Mouse (Mus musculus) thymus, adult 2 months (tissue): Measurements from ENCODE around the gene Sox14.

Experiments used
- CTCF ChIP-seq: fragments of 200-500 bp; IDR thresholded peaks from 2 replicates; pipeline ENCODE4 v1.5.1; 2012; ENCODE audit warnings: mild to moderate bottlenecking, control low read depth, low read length, moderate library complexity, borderline replicate concordance; ENCODE audit not compliant: control insufficient read depth, poor library complexity, insufficient read depth; ENCODE audit errors: extremely low read depth
- POLR2A ChIP-seq: fragments of 200-500 bp; IDR thresholded peaks from 2 replicates; pipeline ENCODE4 v1.6.1; 2012; ENCODE audit warnings: mild to moderate bottlenecking, low read length, control low read depth, moderate library complexity; ENCODE audit not compliant: control insufficient read depth, poor library complexity, insufficient read depth; ENCODE audit errors: extremely low read depth

DNA sequence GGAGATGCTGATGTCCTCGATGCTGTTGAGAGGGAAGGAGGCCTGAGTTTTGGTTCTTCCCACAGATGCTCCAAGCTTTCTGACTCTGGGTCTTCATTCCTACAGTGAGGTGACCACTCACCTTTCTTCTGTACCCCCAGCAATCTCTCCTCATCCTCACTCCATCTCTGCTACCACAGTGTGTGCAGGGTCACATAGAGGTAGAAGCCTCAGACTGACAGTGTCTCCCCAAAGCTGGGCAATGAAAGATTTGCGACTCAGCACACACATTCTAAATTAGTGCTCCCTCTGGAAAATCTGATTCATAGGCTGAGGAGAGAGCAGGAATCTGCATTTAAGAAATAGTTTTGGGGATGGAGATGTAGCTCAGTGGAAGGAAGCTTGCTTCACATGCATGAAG lies 21.5 kb downstream of the Sox14 start:
- no peak for TF ChIP-seq CTCF
- no peak for TF ChIP-seq POLR2A
